Mouse (Mus musculus): ENCODE data around the gene Eps8l3. TPM values are rescaled to one million over a fixed set of nuclear protein-coding genes. Genes with fewer than 3 reads are reported as not detected.

Gene Eps8l3
- polyA plus RNA-seq, 1 experiment, result not detected

- peaks cover 40% of the 10 kb centered on the region for H3K27me3 ChIP-seq (ENCODE audit: control insufficient read depth, insufficient read depth, insufficient read length)
- no peak overlapping the region for H3K4me3 ChIP-seq
- no peaks in the 10 kb centered on the region for H3K36me3 ChIP-seq (ENCODE audit: control insufficient read depth, insufficient read depth)
- H3ac ChIP-seq (ENCODE audit: control insufficient read depth, insufficient read length), result no peak overlapping the region
- H3K4me2 ChIP-seq (ENCODE audit: low read depth), result no peak overlapping the region
- no peaks in the 10 kb centered on the region for H3K79me2 ChIP-seq (ENCODE audit: control insufficient read depth, insufficient read depth)
- TF ChIP-seq CEBPB (IDR thresholded peaks at IDR 0.05; ENCODE audit: insufficient read depth, poor library complexity, severe bottlenecking) (no peak), TCF3 (IDR thresholded peaks at IDR 0.05; ENCODE audit: insufficient read length, low read depth) (no peak), SRF (IDR thresholded peaks at IDR 0.05; ENCODE audit: control insufficient read depth, insufficient read length, low read depth) (no peak), MYOD1 (IDR thresholded peaks at IDR 0.05; ENCODE audit: control insufficient read depth in 1 of 3, insufficient read length in 2 of 3, low read depth in 2 of 3) (no peak), MYOG (IDR thresholded peaks at IDR 0.05; ENCODE audit: control insufficient read depth in 1 of 3, insufficient read depth in 1 of 3, insufficient read length in 2 of 3, low read depth in 2 of 3) (no peak), USF1 (IDR thresholded peaks at IDR 0.05; ENCODE audit: low read depth) (no peak), TCF12 (IDR thresholded peaks at IDR 0.05; ENCODE audit: insufficient read depth, poor library complexity, severe bottlenecking) (no peak), REST (IDR thresholded peaks at IDR 0.05; ENCODE audit: insufficient read depth, insufficient read length) (no peak), POLR2AphosphoS2 (IDR thresholded peaks at IDR 0.05; ENCODE audit: insufficient read length, low read depth) (no peak), E2F4 (IDR thresholded peaks at IDR 0.05; ENCODE audit: insufficient read depth) (no peak), MAX (IDR thresholded peaks at IDR 0.05; ENCODE audit: low read depth) (no peak), POLR2A (IDR thresholded peaks at IDR 0.05; ENCODE audit: insufficient read length, low read depth) (no peak)
Measured at GRCm38 (mm10) chr3:107920348-107920747, 43.3 kb downstream of the Eps8l3 start.

- no peak overlapping the region for H3K4me3 ChIP-seq
- TF ChIP-seq MYOD1 (IDR thresholded peaks at IDR 0.05; ENCODE audit: control insufficient read depth in 1 of 3, insufficient read length in 2 of 3, low read depth in 2 of 3) (no peak), USF1 (IDR thresholded peaks at IDR 0.05; ENCODE audit: low read depth) (no peak), MYOG (IDR thresholded peaks at IDR 0.05; ENCODE audit: control insufficient read depth in 1 of 3, insufficient read depth in 1 of 3, insufficient read length in 2 of 3, low read depth in 2 of 3) (no peak), SRF (IDR thresholded peaks at IDR 0.05; ENCODE audit: control insufficient read depth, insufficient read length, low read depth) (no peak), TCF12 (IDR thresholded peaks at IDR 0.05; ENCODE audit: insufficient read depth, poor library complexity, severe bottlenecking) (no peak), POLR2AphosphoS2 (IDR thresholded peaks at IDR 0.05; ENCODE audit: insufficient read length, low read depth) (no peak), REST (IDR thresholded peaks at IDR 0.05; ENCODE audit: insufficient read depth, insufficient read length) (no peak), TCF3 (IDR thresholded peaks at IDR 0.05; ENCODE audit: insufficient read length, low read depth) (no peak), CEBPB (IDR thresholded peaks at IDR 0.05; ENCODE audit: insufficient read depth, poor library complexity, severe bottlenecking) (no peak), MAX (IDR thresholded peaks at IDR 0.05; ENCODE audit: low read depth) (no peak), E2F4 (IDR thresholded peaks at IDR 0.05; ENCODE audit: insufficient read depth) (no peak)
- H3K4me2 ChIP-seq (ENCODE audit: low read depth), result no peak overlapping the region
- no peaks in the 10 kb centered on the region for H3K79me2 ChIP-seq (ENCODE audit: control insufficient read depth, insufficient read depth)
- H3K27me3 ChIP-seq (ENCODE audit: control insufficient read depth, insufficient read depth, insufficient read length), result peaks cover 32% of the 10 kb centered on the region
- H3ac ChIP-seq (ENCODE audit: control insufficient read depth, insufficient read length), result no peak overlapping the region
- H3K36me3 ChIP-seq (ENCODE audit: control insufficient read depth, insufficient read depth), result no peaks in the 10 kb centered on the region
Measured at GRCm38 (mm10) chr3:107925335-107925734, 48.3 kb downstream of the Eps8l3 start.

- no peaks in the 10 kb centered on the region for H3K79me2 ChIP-seq (ENCODE audit: control insufficient read depth, insufficient read depth)
- H3K4me2 ChIP-seq (ENCODE audit: low read depth), result no peak overlapping the region
- peaks cover 18% of the 10 kb centered on the region for H3K27me3 ChIP-seq (ENCODE audit: control insufficient read depth, insufficient read depth, insufficient read length)
- TF ChIP-seq MYOD1 (IDR thresholded peaks at IDR 0.05; ENCODE audit: control insufficient read depth in 1 of 3, insufficient read length in 2 of 3, low read depth in 2 of 3), result no peak
- TF ChIP-seq TCF3 (IDR thresholded peaks at IDR 0.05; ENCODE audit: insufficient read length, low read depth), result no peak
- no peak for TF ChIP-seq MAX (IDR thresholded peaks at IDR 0.05; ENCODE audit: low read depth)
- H3K36me3 ChIP-seq (ENCODE audit: control insufficient read depth, insufficient read depth), result no peaks in the 10 kb centered on the region
- H3K4me3 ChIP-seq, result no peak overlapping the region
- H3ac ChIP-seq (ENCODE audit: control insufficient read depth, insufficient read length), result no peak overlapping the region
Measured at GRCm38 (mm10) chr3:107927841-107928240, 50.8 kb downstream of the Eps8l3 start.

- TF ChIP-seq MYOD1 (IDR thresholded peaks at IDR 0.05; ENCODE audit: control insufficient read depth in 1 of 3, insufficient read length in 2 of 3, low read depth in 2 of 3) (no peak), SRF (IDR thresholded peaks at IDR 0.05; ENCODE audit: control insufficient read depth, insufficient read length, low read depth) (no peak), POLR2AphosphoS2 (IDR thresholded peaks at IDR 0.05; ENCODE audit: insufficient read length, low read depth) (no peak), TCF3 (IDR thresholded peaks at IDR 0.05; ENCODE audit: insufficient read length, low read depth) (no peak), E2F4 (IDR thresholded peaks at IDR 0.05; ENCODE audit: insufficient read depth) (no peak), REST (IDR thresholded peaks at IDR 0.05; ENCODE audit: insufficient read depth, insufficient read length) (no peak), POLR2A (IDR thresholded peaks at IDR 0.05; ENCODE audit: insufficient read length, low read depth) (no peak), TCF12 (IDR thresholded peaks at IDR 0.05; ENCODE audit: insufficient read depth, poor library complexity, severe bottlenecking) (no peak), CEBPB (IDR thresholded peaks at IDR 0.05; ENCODE audit: insufficient read depth, poor library complexity, severe bottlenecking) (no peak), MAX (IDR thresholded peaks at IDR 0.05; ENCODE audit: low read depth) (no peak), USF1 (IDR thresholded peaks at IDR 0.05; ENCODE audit: low read depth) (no peak), MYOG (IDR thresholded peaks at IDR 0.05; ENCODE audit: control insufficient read depth in 1 of 3, insufficient read depth in 1 of 3, insufficient read length in 2 of 3, low read depth in 2 of 3) (no peak)
- Histone ChIP-seq H3K79me2 (ENCODE audit: control insufficient read depth, insufficient read depth) (no peaks in the 10 kb centered on the region), H3ac (ENCODE audit: control insufficient read depth, insufficient read length) (no peak overlapping the region), H3K4me2 (ENCODE audit: low read depth) (no peak overlapping the region), H3K4me3 (no peak overlapping the region), H3K27me3 (ENCODE audit: control insufficient read depth, insufficient read depth, insufficient read length) (peaks cover 15% of the 10 kb centered on the region), H3K36me3 (ENCODE audit: control insufficient read depth, insufficient read depth) (no peaks in the 10 kb centered on the region)
Measured at GRCm38 (mm10) chr3:107928691-107929090, 51.7 kb downstream of the Eps8l3 start.

GRCm38 (mm10) chr3:107929243-107929642, 52.2 kb downstream of the Eps8l3 start:
- TF ChIP-seq POLR2AphosphoS2 (IDR thresholded peaks at IDR 0.05; ENCODE audit: insufficient read length, low read depth), result no peak
- no peak for TF ChIP-seq E2F4 (IDR thresholded peaks at IDR 0.05; ENCODE audit: insufficient read depth)
- no peak for TF ChIP-seq TCF12 (IDR thresholded peaks at IDR 0.05; ENCODE audit: insufficient read depth, poor library complexity, severe bottlenecking)
- TF ChIP-seq TCF3 (IDR thresholded peaks at IDR 0.05; ENCODE audit: insufficient read length, low read depth), result no peak
- no peak for TF ChIP-seq USF1 (IDR thresholded peaks at IDR 0.05; ENCODE audit: low read depth)
- TF ChIP-seq CEBPB (IDR thresholded peaks at IDR 0.05; ENCODE audit: insufficient read depth, poor library complexity, severe bottlenecking), result no peak
- TF ChIP-seq POLR2A (IDR thresholded peaks at IDR 0.05; ENCODE audit: insufficient read length, low read depth), result no peak
- TF ChIP-seq MYOD1 (IDR thresholded peaks at IDR 0.05; ENCODE audit: control insufficient read depth in 1 of 3, insufficient read length in 2 of 3, low read depth in 2 of 3), result no peak
- no peak for TF ChIP-seq REST (IDR thresholded peaks at IDR 0.05; ENCODE audit: insufficient read depth, insufficient read length)
- TF ChIP-seq MYOG (IDR thresholded peaks at IDR 0.05; ENCODE audit: control insufficient read depth in 1 of 3, insufficient read depth in 1 of 3, insufficient read length in 2 of 3, low read depth in 2 of 3), result no peak
- no peak for TF ChIP-seq SRF (IDR thresholded peaks at IDR 0.05; ENCODE audit: control insufficient read depth, insufficient read length, low read depth)
- TF ChIP-seq MAX (IDR thresholded peaks at IDR 0.05; ENCODE audit: low read depth), result no peak
- no peak overlapping the region for H3ac ChIP-seq (ENCODE audit: control insufficient read depth, insufficient read length)
- H3K27me3 ChIP-seq (ENCODE audit: control insufficient read depth, insufficient read depth, insufficient read length), result peaks cover 15% of the 10 kb centered on the region
- no peaks in the 10 kb centered on the region for H3K36me3 ChIP-seq (ENCODE audit: control insufficient read depth, insufficient read depth)
- H3K4me2 ChIP-seq (ENCODE audit: low read depth), result no peak overlapping the region
- H3K79me2 ChIP-seq (ENCODE audit: control insufficient read depth, insufficient read depth), result no peaks in the 10 kb centered on the region
- no peak overlapping the region for H3K4me3 ChIP-seq
